Mouse (Mus musculus): ENCODE measurements at regions not wholly inside any gene's neighbourhood (a gene's known extent, or its start where the extent isn't known, plus 50 kb on each side); places are given as distances from the start of the nearest gene placed in this dataset.

DNA sequence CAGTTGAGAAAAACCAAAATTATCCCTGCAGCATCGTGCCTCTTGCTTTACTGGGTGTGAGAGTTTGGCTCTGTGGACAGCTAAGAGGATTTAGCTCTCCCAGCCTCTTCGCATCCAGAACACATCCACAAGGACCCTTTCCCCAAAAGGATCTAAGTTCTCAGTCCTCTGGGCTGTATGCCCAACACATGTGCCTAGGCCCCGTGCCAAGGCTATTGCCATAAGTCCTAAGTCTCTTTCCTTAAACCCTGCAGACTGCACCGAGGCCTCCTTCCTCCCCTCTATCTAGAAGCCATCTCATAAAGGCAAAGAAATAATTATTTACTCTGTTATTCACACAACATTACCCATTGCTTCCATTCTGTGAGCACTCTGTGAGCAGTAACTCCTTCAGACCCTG lies 570.8 kb upstream of the Kirrel3 start:
- Histone ChIP-seq H3K4me3 (ENCODE audit: low read length) (no peak overlapping the region), H3K9me3 (ENCODE audit: control insufficient read depth, low read length) (no peaks in the 10 kb centered on the region), H3K4me1 (ENCODE audit: control insufficient read depth, insufficient read depth, low read length) (no peaks in the 10 kb centered on the region), H3K4me2 (ENCODE audit: low read depth, low read length) (no peak overlapping the region), H3K27me3 (replicated peaks; ENCODE audit: control insufficient read depth, insufficient read depth, low read length) (no peaks in the 10 kb centered on the region), H3K27ac (ENCODE audit: low read length) (no peak overlapping the region), H3K9ac (ENCODE audit: low read depth, low read length) (no peak overlapping the region), H3K36me3 (ENCODE audit: control insufficient read depth, insufficient read depth, low read length) (no peaks in the 10 kb centered on the region)
- 78% methylated on average over 4 of the region's 4 CpGs for WGBS
- no peak for ATAC-seq

DNA sequence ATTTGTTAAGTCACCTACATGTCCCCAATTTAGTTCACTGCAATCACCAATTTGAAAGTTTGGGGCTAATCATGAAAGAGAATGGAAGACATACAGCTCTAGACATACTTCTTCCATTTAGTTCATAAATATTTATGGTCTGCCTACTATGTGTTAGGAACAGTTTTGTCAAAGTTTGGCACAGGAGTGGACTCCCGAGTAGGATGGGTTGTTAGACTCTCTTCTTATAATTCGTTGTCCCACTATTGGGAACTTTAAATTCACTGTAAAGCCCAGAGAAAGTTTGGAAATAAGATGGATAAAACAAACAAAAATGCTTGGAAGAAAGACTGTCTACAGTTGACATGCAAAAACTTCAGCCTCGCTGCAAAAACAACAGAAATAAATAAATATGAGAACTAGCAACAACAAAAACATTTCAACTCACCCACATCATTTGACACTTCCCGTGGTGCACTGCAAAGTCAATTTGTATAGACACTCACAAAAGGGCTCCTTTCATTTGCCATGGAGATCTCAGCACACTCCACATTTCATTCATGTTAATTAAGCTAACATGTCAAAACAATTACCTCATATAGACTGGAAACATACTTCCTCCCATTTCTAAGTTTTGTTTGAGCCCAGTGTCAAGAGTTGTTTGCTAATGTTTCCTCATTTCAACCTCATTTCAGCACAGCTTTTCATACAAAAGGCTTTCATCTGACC lies 570.2 kb upstream of the Kirrel3 start:
- Histone ChIP-seq H3K9ac (ENCODE audit: low read depth, low read length) (no peak overlapping the region), H3K36me3 (ENCODE audit: control insufficient read depth, insufficient read depth, low read length) (no peaks in the 10 kb centered on the region), H3K4me2 (ENCODE audit: low read depth, low read length) (no peak overlapping the region), H3K9me3 (ENCODE audit: control insufficient read depth, low read length) (no peaks in the 10 kb centered on the region), H3K4me1 (ENCODE audit: control insufficient read depth, insufficient read depth, low read length) (no peaks in the 10 kb centered on the region), H3K4me3 (ENCODE audit: low read length) (no peak overlapping the region), H3K27ac (ENCODE audit: low read length) (no peak overlapping the region), H3K27me3 (replicated peaks; ENCODE audit: control insufficient read depth, insufficient read depth, low read length) (no peaks in the 10 kb centered on the region)
- ATAC-seq, result no peak
- 58% methylated on average over 4 of the region's 4 CpGs for WGBS

DNA sequence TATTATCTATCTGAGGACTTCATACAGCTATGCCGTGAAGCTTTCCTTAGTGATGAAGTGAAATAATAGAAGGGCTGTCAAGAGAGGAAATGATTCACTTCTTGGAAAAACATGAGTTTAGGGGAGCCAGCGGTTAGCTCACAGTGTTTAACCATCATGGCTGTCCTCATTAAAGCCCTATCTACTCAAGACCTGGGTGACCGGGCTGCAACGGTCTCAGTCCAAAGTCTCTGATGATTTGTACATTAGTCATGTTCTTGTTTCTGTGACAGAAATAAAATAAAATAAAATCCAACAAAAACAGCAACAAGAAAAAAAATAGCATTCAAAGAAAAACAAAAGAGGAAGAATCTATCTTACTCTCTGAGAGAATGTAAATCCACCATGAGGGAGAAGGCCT lies 555.4 kb upstream of the Kirrel3 start:
- 81% methylated on average over 4 of the region's 4 CpGs for WGBS
- Histone ChIP-seq H3K4me1 (ENCODE audit: control insufficient read depth, insufficient read depth, low read length) (no peaks in the 10 kb centered on the region), H3K4me2 (ENCODE audit: low read depth, low read length) (no peak overlapping the region)

DNA sequence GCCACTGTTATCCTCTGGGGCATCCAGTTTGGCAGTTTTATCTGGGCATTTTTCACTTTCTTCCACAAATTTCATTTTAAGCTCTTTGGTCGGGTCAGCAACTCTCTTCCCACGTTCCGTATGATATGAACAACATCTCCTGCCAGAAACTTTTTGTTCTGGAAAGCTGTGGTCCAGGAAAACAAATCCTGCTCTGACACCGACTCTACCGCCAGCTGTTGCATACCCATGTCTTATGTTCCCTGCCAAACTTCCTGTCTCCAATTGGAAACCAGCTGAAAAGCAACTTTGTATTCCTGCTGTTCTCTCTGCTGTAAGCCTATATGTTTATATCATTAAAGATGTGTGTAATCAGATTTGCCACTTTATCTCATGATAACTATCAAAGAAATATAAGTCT lies 551.6 kb upstream of the Kirrel3 start:
- Histone ChIP-seq H3K4me3 (ENCODE audit: low read length) (no peak overlapping the region), H3K9ac (ENCODE audit: low read depth, low read length) (no peak overlapping the region), H3K27me3 (replicated peaks; ENCODE audit: control insufficient read depth, insufficient read depth, low read length) (no peaks in the 10 kb centered on the region), H3K4me2 (ENCODE audit: low read depth, low read length) (no peak overlapping the region), H3K9me3 (ENCODE audit: control insufficient read depth, low read length) (no peaks in the 10 kb centered on the region), H3K36me3 (ENCODE audit: control insufficient read depth, insufficient read depth, low read length) (no peaks in the 10 kb centered on the region), H3K27ac (ENCODE audit: low read length) (no peak overlapping the region), H3K4me1 (ENCODE audit: control insufficient read depth, insufficient read depth, low read length) (no peaks in the 10 kb centered on the region)
- 64% methylated on average over 5 of the region's 5 CpGs for WGBS
- no peak for ATAC-seq

More for the DNA sequence above, 555.4 kb upstream of the Kirrel3 start:
- Histone ChIP-seq H3K9ac (ENCODE audit: low read depth, low read length) (no peak overlapping the region), H3K9me3 (ENCODE audit: control insufficient read depth, low read length) (no peaks in the 10 kb centered on the region), H3K4me3 (ENCODE audit: low read length) (no peak overlapping the region), H3K27me3 (replicated peaks; ENCODE audit: control insufficient read depth, insufficient read depth, low read length) (no peaks in the 10 kb centered on the region), H3K36me3 (ENCODE audit: control insufficient read depth, insufficient read depth, low read length) (no peaks in the 10 kb centered on the region), H3K27ac (ENCODE audit: low read length) (no peak overlapping the region)
- no peak for ATAC-seq

DNA sequence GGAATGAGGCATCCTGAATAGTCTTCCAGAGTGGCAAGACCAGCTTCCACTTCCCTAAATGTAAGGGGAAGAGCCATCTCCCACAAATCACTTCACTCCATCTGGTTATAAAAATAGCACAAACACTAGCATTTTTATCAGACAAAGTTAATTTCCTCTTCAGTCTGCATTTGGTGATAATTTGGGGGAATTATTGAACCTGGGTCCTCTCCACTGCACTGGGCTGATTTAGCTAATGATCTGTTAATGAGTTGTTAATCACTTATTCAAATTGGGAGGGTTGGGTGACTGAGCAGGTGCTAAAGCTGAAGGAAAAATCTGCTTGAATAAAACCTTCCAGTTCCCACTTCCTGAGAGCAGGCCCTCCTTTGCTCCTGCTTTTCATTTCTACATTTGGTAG lies 531.4 kb upstream of the Kirrel3 start:
- ATAC-seq, result no peak
- H3K4me2 ChIP-seq (ENCODE audit: low read depth, low read length), result no peak overlapping the region
- no peak overlapping the region for H3K9ac ChIP-seq (ENCODE audit: low read depth, low read length)
- no peaks in the 10 kb centered on the region for H3K4me1 ChIP-seq (ENCODE audit: control insufficient read depth, insufficient read depth, low read length)
- H3K36me3 ChIP-seq (ENCODE audit: control insufficient read depth, insufficient read depth, low read length), result no peaks in the 10 kb centered on the region
- H3K27me3 ChIP-seq (replicated peaks; ENCODE audit: control insufficient read depth, insufficient read depth, low read length), result no peaks in the 10 kb centered on the region
- H3K4me3 ChIP-seq (ENCODE audit: low read length), result no peak overlapping the region
- H3K27ac ChIP-seq (ENCODE audit: low read length), result no peak overlapping the region
- no peaks in the 10 kb centered on the region for H3K9me3 ChIP-seq (ENCODE audit: control insufficient read depth, low read length)
